Mouse (Mus musculus): ENCODE results near the gene Tcf20.

DNA sequence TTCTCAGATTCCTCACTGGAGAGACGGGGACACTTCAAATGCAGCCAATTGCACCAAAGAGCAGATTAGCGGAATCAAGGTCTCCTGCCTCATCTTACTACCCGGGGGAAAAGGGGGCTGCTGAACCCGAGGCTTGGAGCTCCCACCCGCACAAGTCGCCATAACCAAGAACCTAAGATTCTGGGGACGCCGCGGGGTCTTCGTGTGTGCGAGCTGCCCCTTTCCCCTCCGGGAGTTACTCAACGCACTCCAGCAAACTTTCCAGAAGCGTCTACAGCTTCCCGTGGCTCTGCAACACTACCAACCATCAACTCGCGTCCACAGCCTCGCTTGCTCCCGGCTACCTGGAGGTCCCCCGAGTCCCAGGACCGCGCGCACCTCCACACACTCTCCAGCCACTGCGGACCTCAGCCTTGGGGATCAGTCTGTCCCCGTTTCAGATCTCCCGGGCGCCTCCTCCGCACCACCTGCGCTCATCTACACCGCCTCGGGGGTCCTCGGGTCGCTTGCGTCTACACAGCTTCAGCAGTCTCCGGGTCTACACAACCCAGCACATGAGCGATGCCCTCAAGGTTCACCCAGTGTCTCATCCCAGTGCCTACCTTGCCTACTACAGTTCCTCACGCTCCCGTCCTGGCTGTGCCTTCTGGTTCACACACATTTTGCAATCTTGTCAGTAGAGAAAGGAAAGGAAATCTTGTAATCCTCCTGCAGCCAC, 499 bp downstream of the Tcf20 start:
- TF ChIP-seq CTCF (IDR thresholded peaks at IDR 0.05; ENCODE audit: insufficient read depth, low read depth, low read length) (no peak), POLR2A (IDR thresholded peaks at IDR 0.05; ENCODE audit: insufficient read depth, low read depth, low read length) (no peak)

Data from olfactory bulb, adult 2 months (tissue).